Mouse (Mus musculus) midbrain, embryonic 14.5 days (tissue): Measurements from ENCODE around the gene Gm4881. TPM values are rescaled to one million over a fixed set of nuclear protein-coding genes. Genes with fewer than 3 reads are reported as not detected.

Source experiments
- microRNA-seq: library from miRNA; unstranded; fragments of <30 nt; microRNA quantifications from one replicate; pipeline ENCODE4, GENCODE M21; 2016
- polyA plus RNA-seq: library from polyadenylated mRNA; unstranded; fragments of >200 nt; fragmentation: Nextera tagmentation; extraction: Ambion mirVana; gene quantifications from 2 replicates; pipeline ENCODE4 v1.2.1, GENCODE M21; 2014

Gm4881 gene
- polyA plus RNA-seq, 1 experiment from 2014 or later, result 6.1 TPM

Small RNA genes within 50 kb of the gene (microRNA-seq; reads per million reads assigned to microRNA genes)
- gene Mir7046 (1.8 reads per million, percentile 8 among the genes with 10 or more reads in this experiment), gene Mir7047 (1.6 reads per million, percentile 6 among the genes with 10 or more reads in this experiment)

Other genes with a start within 250 kb of the Gm4881 start
- gene BC049730, start 235.3 kb downstream of the Gm4881 start, polyA plus RNA-seq, result not detected in 2 replicates
- not detected in 2 replicates for gene Gm4763, start 217.6 kb downstream of the Gm4881 start, polyA plus RNA-seq
- gene Cd177, start 184.2 kb downstream of the Gm4881 start, polyA plus RNA-seq, result 0.24 and 1.2 TPM in 2 replicates
- not detected in 2 replicates for gene Ceacam10, start 167.3 kb downstream of the Gm4881 start, polyA plus RNA-seq
- 36.2 and 58.3 TPM in 2 replicates for gene Gm9844, start 82.3 kb downstream of the Gm4881 start, polyA plus RNA-seq
- gene Lypd4, start 74.6 kb downstream of the Gm4881 start, polyA plus RNA-seq, result not detected in 2 replicates
- gene Dmrtc2, start 74.4 kb downstream of the Gm4881 start, polyA plus RNA-seq, result not detected in 2 replicates
- gene Rps19, start 60.1 kb downstream of the Gm4881 start, polyA plus RNA-seq, result 1,428 and 1,598 TPM in 2 replicates
- gene Cd79a, start 47.1 kb downstream of the Gm4881 start, polyA plus RNA-seq, result 0.28 TPM in 1 of 2 replicates, not detected in the other
- 44.7 and 51.0 TPM in 2 replicates for gene Arhgef1, start 41.6 kb downstream of the Gm4881 start, polyA plus RNA-seq
- 234 and 311 TPM in 2 replicates for gene Rabac1, start 28.3 kb upstream of the Gm4881 start, polyA plus RNA-seq
- gene Atp1a3, start 61.5 kb upstream of the Gm4881 start, polyA plus RNA-seq, result 284 and 337 TPM in 2 replicates
- gene Grik5, start 127.9 kb upstream of the Gm4881 start, polyA plus RNA-seq, result 21.7 and 27.3 TPM in 2 replicates
- 24.9 and 33.0 TPM in 2 replicates for gene Zfp574, start 128.1 kb upstream of the Gm4881 start, polyA plus RNA-seq
- 40.6 and 46.7 TPM in 2 replicates for gene Pou2f2, start 235.2 kb upstream of the Gm4881 start, polyA plus RNA-seq